16 mouse cellular contexts compared by ENCODE assay signal in the genomic region with DNA sequence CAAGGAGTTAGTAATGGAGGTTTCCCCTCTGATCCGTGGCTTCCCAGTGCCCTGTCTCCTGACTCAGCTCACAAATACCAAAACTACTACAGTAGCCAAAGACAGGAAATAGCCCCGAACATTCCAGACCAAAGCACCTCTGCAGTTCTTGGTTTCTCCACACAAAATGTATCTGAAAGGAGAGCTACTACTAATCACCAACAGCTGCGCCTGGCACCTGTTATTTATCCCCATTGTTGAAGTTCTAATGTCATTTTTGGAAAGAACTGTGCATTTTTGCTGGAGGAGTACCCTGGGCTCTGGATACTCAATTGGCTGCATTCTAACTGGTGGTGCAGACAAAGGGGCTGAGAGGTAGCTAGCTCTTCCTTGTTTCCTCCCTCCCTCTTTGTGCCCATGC. TPM values are rescaled to one million over a fixed set of nuclear protein-coding genes. Genes with fewer than 3 reads are reported as not detected.
DNase-seq lines count a peak whose midpoint lies in the region; ATAC-seq and TF ChIP-seq lines count a peak whose summit lies in the region.
"Had no signal": no experiment of that assay in that cellular context is flagged by ENCODE, and none has a peak within 500 bp of the region (broad histone marks: within the 10 kb centered on the region; RNA-seq: fewer than 3 reads in every experiment).

No protein-coding gene starts in this region.

- POLR2A ChIA-PET in Patski (lab: Charles Lee) = interaction anchor here (1.3 kb wide), 1 partner anchor 32 kb away, joined by 3 read pairs; no protein-coding TSS in a partner anchor

- H3K79me2 ChIP-seq in C2C12 (ENCODE audit: control insufficient read depth, insufficient read depth) = no peaks in the 10 kb centered on the region

- H3K9me3 ChIP-seq in intestine, embryonic 16.5 days (ENCODE audit: control insufficient read depth, low read length) = no peaks in the 10 kb centered on the region
- no peaks in the 10 kb centered on the region for H3K9me3 ChIP-seq in intestine, embryonic 15.5 days
- H3K9me3 ChIP-seq: forebrain, embryonic 13.5 days; heart, embryonic 15.5 days; hindbrain, embryonic 13.5 days had no signal

- H3K79me3 ChIP-seq in C2C12 (ENCODE audit: low read depth) = no peaks in the 10 kb centered on the region

- no peak overlapping the region for H3ac ChIP-seq in C2C12 (ENCODE audit: control insufficient read depth, insufficient read length, low read depth)

- H3K4me3 ChIP-seq in intestine, embryonic 16.5 days (ENCODE audit: low read length) = no peak overlapping the region
- no peak overlapping the region for H3K4me3 ChIP-seq in intestine, embryonic 15.5 days (replicated peaks)
- H3K4me3 ChIP-seq in C2C12 (ENCODE audit: insufficient read depth, poor library complexity, severe bottlenecking) = no peak overlapping the region
- H3K4me3 ChIP-seq: forebrain, embryonic 13.5 days; heart, embryonic 15.5 days; hindbrain, embryonic 13.5 days had no signal

- H3K27me3 ChIP-seq in intestine, embryonic 16.5 days (replicated peaks; ENCODE audit: control insufficient read depth, insufficient read depth, low read length) = no peaks in the 10 kb centered on the region
- H3K27me3 ChIP-seq in intestine, embryonic 15.5 days (replicated peaks) = no peaks in the 10 kb centered on the region
- H3K27me3 ChIP-seq in C2C12 (ENCODE audit: control insufficient read depth, insufficient read depth, insufficient read length) = no peaks in the 10 kb centered on the region
- no peaks in the 10 kb centered on the region for H3K27me3 ChIP-seq in Patski
- H3K27me3 ChIP-seq: forebrain, embryonic 13.5 days; heart, embryonic 15.5 days; hindbrain, embryonic 13.5 days had no signal

- TF ChIP-seq CTCF in C2C12 (IDR thresholded peaks at IDR 0.05; ENCODE audit: control insufficient read depth, insufficient read depth, insufficient read length) (no peak), Patski (IDR thresholded peaks at IDR 0.05) (no peak)

- H3K4me2 ChIP-seq in intestine, embryonic 16.5 days (ENCODE audit: low read depth, low read length) = no peak overlapping the region
- H3K4me2 ChIP-seq in intestine, embryonic 15.5 days (replicated peaks) = no peak overlapping the region
- H3K4me2 ChIP-seq: forebrain, embryonic 13.5 days; heart, embryonic 15.5 days; hindbrain, embryonic 13.5 days had no signal

- DNase-seq in Patski (ENCODE audit: low read depth, low spot score) = no peak
- DNase-seq in ovary, postnatal 14 days (ENCODE audit: low spot score) = no peak
- no peak for DNase-seq in MN1 (ENCODE audit: low spot score)
- DNase-seq: B cell, adult 2 months; cerebellum, adult 2 months; cerebellum, postnatal 10 days; forebrain, postnatal 0 days; gastrocnemius, postnatal 14 days; heart, postnatal 14 days had no signal

- no peak overlapping the region for H3K9ac ChIP-seq in intestine, embryonic 16.5 days (ENCODE audit: low read depth, low read length)
- no peak overlapping the region for H3K9ac ChIP-seq in intestine, embryonic 15.5 days
- H3K9ac ChIP-seq: forebrain, embryonic 13.5 days; forebrain, postnatal 0 days; heart, embryonic 15.5 days; hindbrain, embryonic 13.5 days had no signal

- WGBS in intestine, embryonic 16.5 days = 73% methylated on average over 3 of the region's 3 CpGs
- WGBS in intestine, embryonic 15.5 days = 69% methylated on average over 3 of the region's 3 CpGs

- CTCF ChIA-PET in Patski (lab: Charles Lee) = interaction anchor here (0.6 to 1.3 kb wide), 3 partner anchors 9 to 269 kb away, joined by 3 read pairs; no protein-coding TSS in a partner anchor

- ATAC-seq in intestine, embryonic 16.5 days = no peak
- ATAC-seq in intestine, embryonic 15.5 days = no peak
- ATAC-seq in Patski = peak; percentile 44
- ATAC-seq: forebrain, embryonic 13.5 days; forebrain, postnatal 0 days; hindbrain, postnatal 0 days had no signal

- peaks cover 17% of the 10 kb centered on the region for H3K4me1 ChIP-seq in intestine, embryonic 16.5 days (ENCODE audit: control insufficient read depth, insufficient read depth, low read length)
- H3K4me1 ChIP-seq in intestine, embryonic 15.5 days (replicated peaks) = 0 out of 2 replicates have a peak, but pooled peaks cover 4% of the 10 kb centered on the region
- H3K4me1 ChIP-seq: forebrain, embryonic 13.5 days; heart, embryonic 15.5 days; hindbrain, embryonic 13.5 days had no signal

- peak overlapping the region; percentile 23; the same call in 1 of the 2 replicates for H3K27ac ChIP-seq in intestine, embryonic 16.5 days (ENCODE audit: low read length)
- H3K27ac ChIP-seq in intestine, embryonic 15.5 days = no peak overlapping the region
- H3K27ac ChIP-seq: forebrain, embryonic 13.5 days; heart, embryonic 15.5 days; hindbrain, embryonic 13.5 days; hindbrain, postnatal 0 days had no signal

- in situ Hi-C loops in Patski (cut with MboI; ENCODE audit: low pct_unique_long_range_greater_than_20kb) = no loop called here

- H3K36me3 ChIP-seq in intestine, embryonic 16.5 days (ENCODE audit: control insufficient read depth, insufficient read depth, low read length) = no peaks in the 10 kb centered on the region
- H3K36me3 ChIP-seq in intestine, embryonic 15.5 days = no peaks in the 10 kb centered on the region
- H3K36me3 ChIP-seq in C2C12 (ENCODE audit: control insufficient read depth, insufficient read depth) = no peaks in the 10 kb centered on the region
- H3K36me3 ChIP-seq: heart, embryonic 15.5 days; hindbrain, embryonic 13.5 days had no signal

TF ChIP-seq in C2C12, 6 proteins besides CTCF, POLR2A, EP300 and RAD21:
- TF ChIP-seq MYOG (IDR thresholded peaks at IDR 0.05; ENCODE audit: control insufficient read depth, extremely low read depth, insufficient read length) = no peak
- TF ChIP-seq USF1 (IDR thresholded peaks at IDR 0.05; ENCODE audit: low read depth) = no peak
- peak; percentile 40 for TF ChIP-seq MYOD1 (IDR thresholded peaks at IDR 0.05; ENCODE audit: control insufficient read depth, insufficient read length, low read depth)
- TF ChIP-seq FOSL1 (IDR thresholded peaks at IDR 0.05; ENCODE audit: insufficient read depth, low read length, poor library complexity, severe bottlenecking) = no peak
TF ChIP-seq in C2C12: peak in this region for 1.

RNA-seq across cellular contexts. Expression of a gene that starts 19.6 kb away (rescaled TPM):
- 24.2 and 25.4 TPM in 2 replicates for polyA plus RNA-seq in intestine, embryonic 16.5 days (2015; fragmentation: Nextera tagmentation; extraction: Ambion mirVana)
- 20.7 and 23.3 TPM in 2 replicates for polyA plus RNA-seq in intestine, embryonic 15.5 days (2015; fragmentation: Nextera tagmentation; extraction: Ambion mirVana)
- polyA plus RNA-seq in C2C12 (2012; fragmentation: generic; extraction: Trizol) (2.2 TPM), Patski (2021) (19.7 TPM)

RNA-seq across cellular contexts. Expression of a gene that starts 38.9 kb away (rescaled TPM):
- 26.8 and 27.4 TPM in 2 replicates for polyA plus RNA-seq in intestine, embryonic 16.5 days (2015; fragmentation: Nextera tagmentation; extraction: Ambion mirVana)
- 26.9 and 27.7 TPM in 2 replicates for polyA plus RNA-seq in intestine, embryonic 15.5 days (2015; fragmentation: Nextera tagmentation; extraction: Ambion mirVana)
- polyA plus RNA-seq in C2C12 (2012; fragmentation: generic; extraction: Trizol) = 7.4 TPM
- polyA plus RNA-seq in Patski (2021) = 31.4 TPM
